Mouse (Mus musculus): ENCODE results near the gene Lrrc10.
"Not testable (repeated sequence)": the region's sequence is repeated elsewhere in the genome, so short reads cannot be mapped to it uniquely, and the experiment has no call there.

Lrrc10 gene

DNA sequence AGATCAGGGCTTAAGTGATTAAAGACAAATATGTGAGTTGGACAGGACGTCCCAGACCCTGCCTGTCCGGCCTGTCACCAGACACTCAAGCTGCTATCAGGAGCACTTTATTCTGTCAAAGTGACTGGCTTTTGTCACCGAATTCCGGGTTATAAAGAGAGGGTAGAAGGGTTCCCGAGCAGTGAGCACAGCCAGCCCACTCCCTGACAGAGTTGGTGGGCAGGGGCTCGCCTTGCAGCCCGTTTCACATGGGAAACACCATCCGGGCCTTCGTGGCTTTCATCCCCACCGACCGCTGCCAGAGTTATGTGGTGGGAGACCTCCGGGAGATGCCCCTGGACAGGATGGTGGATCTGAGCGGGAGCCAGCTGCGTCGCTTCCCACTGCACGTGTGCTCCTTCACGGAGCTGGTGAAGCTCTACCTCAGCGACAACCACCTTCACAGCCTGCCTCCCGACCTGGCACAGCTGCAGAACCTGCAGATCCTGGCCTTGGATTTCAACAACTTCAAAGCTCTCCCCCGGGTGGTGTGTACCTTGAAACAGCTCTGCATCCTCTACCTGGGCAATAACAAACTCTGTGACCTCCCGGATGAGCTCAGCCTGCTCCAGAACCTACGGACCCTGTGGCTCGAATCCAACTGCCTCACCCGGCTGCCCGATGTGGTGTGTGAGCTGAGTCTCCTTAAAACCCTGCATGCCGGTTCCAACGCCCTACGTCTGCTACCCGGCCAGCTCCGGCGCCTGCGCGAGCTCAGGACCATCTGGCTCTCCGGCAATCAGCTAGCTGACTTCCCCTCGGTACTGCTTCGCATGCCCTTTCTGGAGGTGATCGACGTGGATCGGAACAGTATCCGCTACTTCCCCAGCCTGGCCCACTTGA, at the start of gene Lrrc10:
Gene Lrrc10, plus strand, starts transcription at position 167 of the 882 bp plus-strand sequence.
- no peak for DNase-seq (ENCODE audit: low read depth)

- no peak for DNase-seq (ENCODE audit: low read depth)
These were observed 49.4 kb upstream of the Lrrc10 start for GRCm38 (mm10) chr10:116995584-116996235.

DNA sequence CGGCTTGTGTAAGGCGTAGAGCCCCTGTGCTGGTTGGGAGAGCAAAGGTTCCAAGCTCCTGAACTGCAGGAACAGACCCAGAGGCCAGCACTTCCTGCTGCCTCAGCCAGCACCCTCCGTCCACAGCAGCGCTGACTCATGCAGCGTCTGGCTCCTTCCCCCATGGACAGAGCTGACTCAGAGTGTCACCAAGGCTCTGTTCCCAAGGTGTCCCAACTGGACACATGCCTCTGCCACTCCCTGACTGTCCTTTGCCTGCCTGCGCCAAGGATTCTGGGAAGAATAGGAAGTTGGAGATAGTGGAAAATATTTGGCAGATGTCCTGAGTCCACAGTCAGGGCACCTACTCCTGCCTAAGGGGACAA, 48.9 kb upstream of the Lrrc10 start:
- no peak for DNase-seq (ENCODE audit: low read depth)

- DNase-seq (ENCODE audit: low read depth): no peak
These were observed 46.3 kb upstream of the Lrrc10 start for GRCm38 (mm10) chr10:116998716-116999455.

DNA sequence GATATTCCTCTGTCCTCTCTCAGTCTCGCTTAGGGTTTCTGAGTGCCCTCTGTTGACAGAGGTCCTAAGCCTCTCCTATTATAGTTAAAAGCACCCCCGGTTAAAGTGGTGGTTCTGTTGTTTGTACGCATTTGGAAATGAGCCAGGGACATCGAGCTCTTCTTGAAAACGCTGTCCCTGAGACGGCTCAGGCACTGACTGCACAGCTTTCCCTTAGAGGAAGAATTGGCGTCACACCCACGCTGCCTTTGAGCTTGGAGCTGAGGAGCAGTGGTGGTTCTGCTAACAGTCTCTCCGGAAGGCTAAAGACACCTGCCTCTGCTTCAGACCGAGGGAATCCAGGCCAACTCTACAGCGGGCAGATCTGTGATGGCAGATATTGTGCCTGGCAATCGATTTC, 44.2 kb upstream of the Lrrc10 start:
- no peak for DNase-seq (ENCODE audit: low read depth)

- DNase-seq (ENCODE audit: low read depth): no peak
These were observed 40.4 kb upstream of the Lrrc10 start for GRCm38 (mm10) chr10:117004695-117005094.

GRCm38 (mm10) chr10:117005707-117006464, 39.3 kb upstream of the Lrrc10 start:
- no peak for DNase-seq (ENCODE audit: low read depth)

GRCm38 (mm10) chr10:117009691-117010090, 35.5 kb upstream of the Lrrc10 start:
- DNase-seq (ENCODE audit: low read depth): no peak

DNA sequence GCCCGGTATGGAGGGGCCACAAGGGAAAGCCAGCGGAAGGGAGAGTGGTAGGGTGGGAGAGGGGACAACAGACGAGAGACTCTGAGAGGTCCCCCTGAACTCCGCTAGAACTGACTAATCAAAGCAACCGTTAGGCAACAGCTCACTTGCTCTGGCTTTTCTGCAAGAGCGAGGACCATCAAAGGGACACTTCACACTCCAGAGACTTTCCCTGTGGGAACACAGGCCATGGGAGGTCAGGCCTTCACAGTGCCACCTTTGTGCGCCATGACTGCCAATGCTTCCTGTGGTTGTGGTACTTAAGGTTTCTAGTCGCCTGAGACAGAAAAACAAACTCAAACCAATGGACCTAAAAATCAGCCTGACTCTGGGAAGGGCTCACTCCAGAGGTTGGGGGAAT, 34.1 kb upstream of the Lrrc10 start:
- DNase-seq (ENCODE audit: low read depth): no peak

GRCm38 (mm10) chr10:117013689-117014390, 31.3 kb upstream of the Lrrc10 start:
- DNase-seq (ENCODE audit: low read depth): no peak

- DNase-seq (ENCODE audit: low read depth): no peak
These were observed 30.6 kb upstream of the Lrrc10 start for GRCm38 (mm10) chr10:117014565-117014964.

GRCm38 (mm10) chr10:117018281-117018840, 26.8 kb upstream of the Lrrc10 start:
- DNase-seq (ENCODE audit: low read depth): no peak

DNA sequence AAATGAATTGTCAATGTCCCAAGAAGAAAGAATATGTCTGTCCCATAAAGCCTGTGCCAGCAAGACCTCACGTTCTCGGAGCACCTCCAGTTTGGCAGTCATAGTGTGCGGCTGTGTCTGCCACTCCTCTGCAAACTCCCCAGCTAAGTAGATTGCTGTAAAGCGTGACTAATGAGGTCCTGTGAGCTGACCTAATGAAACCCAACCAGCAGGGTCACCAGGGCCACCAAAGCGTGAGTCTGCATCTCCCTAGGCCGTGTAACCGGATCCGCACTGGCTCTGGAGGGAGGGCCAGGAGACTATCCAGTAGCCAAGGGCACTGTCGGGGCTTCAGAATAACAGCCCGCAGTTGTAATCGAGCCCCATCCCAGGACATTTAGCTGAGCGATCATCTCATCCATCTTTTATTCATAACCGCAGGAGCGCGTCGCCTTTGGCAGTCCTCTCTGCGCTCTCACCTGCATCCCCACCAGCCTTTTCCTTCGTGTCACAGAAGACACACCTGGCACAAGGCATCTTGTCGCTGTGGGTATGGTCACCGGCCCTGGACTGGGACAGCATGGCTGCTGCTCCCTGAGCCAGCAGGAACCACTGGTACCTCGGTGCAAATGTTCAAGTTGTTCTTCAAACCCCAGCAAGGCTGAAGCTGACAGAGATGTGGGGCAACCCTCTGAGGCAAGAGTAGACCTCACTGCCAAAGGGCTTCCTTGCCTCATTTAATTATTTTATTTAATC, 24.0 kb upstream of the Lrrc10 start:
- DNase-seq (ENCODE audit: low read depth): no peak

DNA sequence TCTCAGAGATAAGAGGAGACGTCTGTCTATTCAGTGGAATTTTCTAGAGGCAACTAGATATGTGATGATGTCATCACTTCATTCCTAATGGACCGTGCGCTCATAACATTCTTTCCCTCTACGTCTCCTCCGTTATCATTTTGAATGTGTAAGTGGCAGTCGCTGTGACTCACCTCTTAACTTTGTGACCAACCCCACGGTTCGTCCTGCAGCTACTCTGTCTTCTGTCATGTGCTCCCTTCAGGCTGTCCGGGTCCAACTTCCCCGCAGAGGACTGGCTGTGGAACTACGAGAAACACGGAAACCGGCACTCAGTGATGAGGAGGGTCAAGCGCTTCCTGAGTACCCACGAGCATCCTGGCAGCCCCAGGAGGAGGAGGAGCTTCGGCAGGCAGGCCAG, 21.4 kb upstream of the Lrrc10 start:
- DNase-seq (ENCODE audit: low read depth): no peak

DNA sequence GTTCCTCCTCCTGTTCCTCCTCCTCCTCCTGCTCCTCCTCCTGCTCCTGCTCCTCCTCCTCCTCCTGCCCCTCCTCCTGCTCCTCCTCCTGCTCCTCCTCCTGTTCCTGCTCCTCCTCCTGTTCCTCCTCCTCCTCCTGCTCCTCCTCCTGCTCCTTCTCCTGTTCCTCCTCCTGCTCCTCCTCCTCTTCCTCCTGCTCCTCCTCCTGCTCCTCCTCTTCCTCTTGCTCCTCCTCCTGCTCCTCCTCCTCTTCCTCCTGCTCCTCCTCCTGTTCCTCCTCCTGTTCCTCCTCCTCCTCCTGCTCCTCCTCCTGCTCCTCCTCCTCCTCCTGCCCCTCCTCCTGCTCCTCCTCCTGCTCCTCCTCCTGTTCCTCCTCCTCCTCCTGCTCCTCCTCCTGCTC, 19.4 kb upstream of the Lrrc10 start:
- DNase-seq (ENCODE audit: low read depth): not testable (repeated sequence)

DNA sequence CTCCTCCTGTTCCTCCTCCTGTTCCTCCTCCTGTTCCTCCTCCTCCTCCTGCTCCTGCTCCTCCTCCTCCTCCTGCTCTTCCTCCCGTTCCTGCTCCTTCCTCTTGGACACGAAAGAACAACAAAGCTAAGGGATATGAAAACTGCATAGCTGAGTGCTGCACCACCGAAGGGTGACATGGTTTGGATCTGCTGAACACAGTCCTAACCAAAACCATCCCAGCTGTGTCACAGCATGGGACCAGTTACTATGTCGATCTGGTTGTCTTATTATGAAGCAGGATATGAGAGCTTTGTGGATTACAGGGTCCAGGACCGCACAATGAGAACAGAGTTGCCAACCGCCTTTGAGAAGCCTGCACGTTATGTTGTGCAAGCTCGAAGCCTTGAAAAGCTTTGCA, 19.0 kb upstream of the Lrrc10 start:
- no peak for DNase-seq (ENCODE audit: low read depth)

- no peak for DNase-seq (ENCODE audit: low read depth)
These were observed 14.0 kb upstream of the Lrrc10 start for GRCm38 (mm10) chr10:117031160-117031559.

DNA sequence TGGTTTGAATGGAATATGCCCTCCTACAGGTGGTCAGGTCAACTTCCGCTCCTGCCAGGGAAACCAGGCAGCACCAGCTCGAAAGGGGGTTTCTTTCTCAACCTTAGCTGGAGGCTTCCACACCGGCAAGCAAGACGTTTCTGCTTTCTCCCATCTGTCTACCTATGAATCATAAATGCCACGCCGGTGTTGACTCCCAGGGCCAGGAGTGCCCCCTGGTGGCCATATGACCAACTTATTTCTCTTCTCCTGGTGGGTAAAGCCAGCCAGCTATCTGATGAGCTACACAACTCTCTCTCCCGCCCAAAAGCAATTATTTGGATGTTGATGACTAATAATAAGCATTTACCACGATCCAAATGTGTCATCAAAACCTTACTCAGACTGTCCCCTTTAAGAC, 11.4 kb upstream of the Lrrc10 start:
- peak; percentile 86 for DNase-seq (ENCODE audit: low read depth)

- DNase-seq (ENCODE audit: low read depth): no peak
These were observed 4.8 kb upstream of the Lrrc10 start for GRCm38 (mm10) chr10:117040355-117040754.

DNA sequence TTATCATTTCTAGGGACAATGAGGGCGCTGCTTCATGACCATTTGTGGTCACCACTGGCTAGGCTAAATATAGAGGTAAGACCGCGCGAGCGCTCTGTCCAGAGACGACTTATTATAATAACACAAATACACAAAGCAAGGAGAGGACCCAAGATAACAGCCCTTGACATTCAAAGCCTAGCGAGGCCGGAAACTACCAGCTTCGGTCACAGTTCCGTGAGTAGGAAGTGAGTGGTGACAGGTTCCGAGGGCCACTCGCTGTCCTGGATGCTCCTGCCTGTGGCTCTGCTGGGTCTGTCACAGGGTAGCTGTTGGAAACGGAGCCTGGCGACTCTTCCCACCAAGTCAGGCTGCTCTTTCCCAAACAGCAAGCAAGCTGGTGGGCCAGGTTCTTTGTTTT, 2.8 kb upstream of the Lrrc10 start:
- no peak for DNase-seq (ENCODE audit: low read depth)
